Mouse (Mus musculus) retina, postnatal 1 day (tissue): Measurements from ENCODE around the gene Bid.

Experiments
- DNase-seq: peaks from one replicate; pipeline ENCODE4 v3.0.0-alpha.2; 2012

The Bid gene

DNA sequence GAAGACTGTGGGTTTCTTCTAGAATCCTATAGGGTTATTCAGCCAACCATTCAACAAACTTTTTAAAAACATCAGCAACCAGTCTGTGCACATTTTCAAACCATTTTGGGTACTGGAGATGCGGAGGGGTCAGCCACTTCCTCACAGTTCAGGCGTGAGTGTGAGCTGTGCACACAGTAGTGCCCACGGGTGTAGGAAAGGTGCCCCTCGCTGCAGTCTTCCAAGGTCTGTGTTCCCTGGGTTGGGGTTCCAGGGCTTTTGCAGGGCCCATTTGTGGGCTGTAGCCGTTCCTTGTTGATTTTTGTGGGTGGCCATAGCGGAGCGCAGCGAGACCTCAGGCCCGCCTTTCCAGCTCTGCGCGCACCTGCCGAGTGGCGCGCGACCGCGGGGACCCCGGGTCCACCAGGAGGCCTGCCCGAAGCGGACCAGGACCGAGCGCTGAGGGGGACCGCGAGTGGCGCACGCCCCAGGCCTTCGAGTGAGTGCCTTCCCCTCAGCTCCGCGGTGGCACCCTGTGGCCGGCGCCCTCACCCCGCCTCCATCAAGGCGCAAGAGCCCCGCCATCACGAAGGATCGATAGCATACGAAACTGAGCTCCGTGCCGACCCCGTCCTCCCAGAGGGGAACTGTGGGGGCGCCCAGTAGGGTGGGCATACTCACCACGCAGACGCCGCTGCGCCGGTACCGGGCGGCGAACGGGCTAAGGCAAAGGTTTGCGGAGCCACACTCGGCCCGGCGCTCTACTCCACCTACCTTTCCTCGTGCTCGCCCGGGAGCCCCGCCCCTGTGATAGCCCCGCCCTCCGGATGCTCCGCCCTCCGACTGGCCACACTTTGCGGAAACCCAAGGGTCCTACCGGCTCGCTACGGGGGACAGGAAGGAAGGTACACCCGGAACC is at the start of gene Bid:
Gene Bid, minus strand, starts transcription at position 780 of the 898 bp plus-strand sequence.
- peak; percentile 88 for DNase-seq

DNA sequence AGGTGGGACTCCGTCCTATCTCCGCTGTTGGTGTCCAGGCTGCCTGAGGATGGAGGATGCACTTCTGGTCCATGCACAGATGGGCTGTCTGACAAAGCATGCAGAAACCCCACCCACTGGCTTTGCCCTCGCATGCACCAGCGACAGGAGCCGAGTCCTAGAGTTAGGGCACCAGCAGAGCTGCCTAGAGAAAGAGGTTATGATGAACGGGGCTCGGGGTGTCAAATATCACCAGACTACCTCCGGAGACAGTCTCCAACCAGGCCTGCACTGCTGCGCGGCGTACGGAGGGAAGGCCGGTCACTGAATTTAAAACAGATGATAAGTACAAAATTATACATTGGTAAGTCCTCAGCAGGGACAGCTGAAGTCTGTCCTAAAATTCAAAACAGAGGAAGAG is 49.2 kb upstream of the Bid start:
- DNase-seq: no peak

DNA sequence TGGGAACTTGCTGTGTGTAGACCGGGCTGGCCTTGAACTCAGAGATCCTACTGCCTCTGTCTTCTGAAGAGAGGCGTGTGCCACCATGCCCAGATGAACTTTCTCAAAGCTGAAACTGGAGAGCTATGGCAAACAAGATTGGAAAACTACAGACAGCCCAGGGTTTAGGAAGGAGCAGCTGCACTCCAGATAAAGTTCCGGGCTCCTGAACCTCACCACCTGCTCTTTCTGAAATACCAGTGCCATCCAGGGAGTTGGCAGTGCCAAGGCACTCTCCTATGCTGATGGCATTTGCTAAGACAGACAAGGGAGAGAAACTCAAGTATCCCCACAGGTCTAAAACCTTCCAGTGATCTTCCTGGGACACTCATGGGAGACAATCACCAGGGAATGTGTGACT is 47.5 kb upstream of the Bid start:
- no peak for DNase-seq

DNA sequence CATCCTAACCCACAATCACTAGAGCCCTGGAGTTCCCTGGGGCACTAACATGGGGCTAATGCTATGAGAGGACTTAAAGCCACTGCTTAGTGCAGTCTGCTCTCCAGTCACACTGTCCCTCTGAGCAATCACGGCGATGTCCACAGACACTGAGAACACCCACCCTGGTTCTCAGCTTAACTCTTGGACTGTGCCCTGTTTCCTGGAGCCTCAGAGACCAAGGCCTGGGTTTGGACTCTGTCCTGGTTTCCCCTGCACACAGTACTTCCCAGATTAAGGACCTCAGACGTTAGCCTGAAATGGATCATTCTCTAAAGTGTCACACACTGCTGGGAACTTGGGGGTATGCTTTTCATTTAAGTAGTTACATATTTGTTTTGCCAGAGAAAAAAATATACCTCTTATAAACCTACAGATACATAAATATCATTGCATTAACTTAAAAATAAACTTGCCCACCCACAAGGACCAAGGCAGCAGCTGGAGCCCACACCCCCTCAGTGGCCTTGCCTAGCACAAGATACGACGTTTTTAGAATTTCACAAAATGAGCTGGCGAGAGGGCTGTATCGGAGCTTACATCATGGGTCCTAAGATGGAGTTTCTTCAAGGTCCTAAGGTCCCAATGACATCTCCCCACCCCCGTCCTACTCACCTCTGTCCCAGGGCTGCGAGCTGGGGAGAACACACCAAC is 43.8 kb upstream of the Bid start:
- no peak for DNase-seq

DNA sequence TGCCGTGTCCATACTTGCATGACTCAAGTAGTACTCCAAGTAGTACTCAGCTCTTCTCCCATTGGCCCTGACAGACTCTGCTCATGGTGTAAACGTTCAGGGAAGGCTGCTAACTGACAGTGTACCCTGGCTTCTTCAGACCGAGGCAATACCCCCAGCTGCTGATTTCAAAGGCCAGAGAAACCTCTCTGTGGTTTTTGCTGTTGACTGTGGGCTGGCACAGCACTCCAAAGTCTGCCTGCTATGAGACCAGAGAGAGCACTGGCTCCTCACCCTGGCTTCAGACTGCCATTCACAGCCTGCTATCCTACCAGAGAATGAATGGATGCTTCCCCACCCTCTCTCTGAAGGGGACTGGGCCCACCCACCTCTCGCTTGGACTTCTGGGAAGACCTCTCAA is 40.7 kb upstream of the Bid start:
- no peak for DNase-seq

DNA sequence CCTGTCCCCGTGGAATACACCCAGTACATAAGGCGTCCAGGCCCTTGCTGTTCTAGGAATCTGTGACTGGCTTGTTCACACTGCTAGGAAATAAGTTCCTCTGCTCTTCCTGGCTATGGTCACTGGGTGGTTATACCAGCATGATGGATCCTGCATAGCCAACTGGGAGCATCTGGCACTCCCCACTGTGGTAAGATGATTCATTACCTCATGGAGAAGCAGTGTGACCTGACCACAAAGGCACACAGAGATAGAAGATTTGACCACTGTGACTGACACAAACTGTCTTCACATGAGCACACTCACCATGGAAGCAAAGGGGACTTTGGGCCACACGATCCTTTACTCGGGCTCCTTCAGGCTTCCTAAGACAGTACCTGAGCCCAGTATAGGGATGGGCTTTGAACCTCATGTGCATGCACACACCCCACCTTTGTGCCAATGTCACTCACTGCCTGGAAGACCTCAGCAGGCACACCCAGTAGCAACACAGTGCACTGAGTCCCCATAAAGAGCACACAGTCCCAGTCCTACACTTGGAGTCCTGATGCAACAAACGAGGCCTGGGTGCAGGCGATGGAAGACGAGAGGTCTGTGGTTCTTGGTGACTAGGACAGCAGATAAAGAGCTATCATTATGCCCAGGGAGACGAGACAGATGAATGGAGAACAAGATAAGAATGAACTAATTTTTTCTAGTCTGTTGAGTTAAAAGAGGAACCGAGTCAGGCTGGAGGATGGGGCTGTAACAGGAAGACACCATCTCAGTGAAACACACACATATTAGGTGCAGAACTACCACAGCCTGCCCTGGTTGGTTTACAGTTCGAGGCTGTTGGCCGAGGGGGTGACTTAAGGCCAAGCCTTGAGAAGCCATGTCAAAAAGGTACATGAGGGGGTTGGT is 39.9 kb upstream of the Bid start:
- DNase-seq: no peak

DNA sequence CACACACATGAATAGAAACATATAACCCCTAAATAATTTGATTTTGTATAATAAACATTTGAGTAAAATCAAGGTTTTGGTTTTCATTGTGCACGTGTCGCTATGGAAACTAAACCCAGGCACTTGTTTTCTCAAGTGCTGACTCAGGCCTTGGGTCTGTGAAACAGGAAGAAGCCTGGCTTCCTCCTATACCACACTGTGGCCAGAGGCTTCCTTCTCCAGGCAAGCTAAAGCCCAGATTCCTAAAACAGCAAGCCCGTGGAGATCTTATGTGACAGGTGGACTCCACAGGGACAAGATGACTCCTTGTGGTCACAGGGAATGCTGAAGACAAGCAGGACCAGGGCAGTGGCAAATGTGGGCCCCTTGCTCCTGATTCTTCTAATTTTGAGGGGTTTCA is 38.6 kb upstream of the Bid start:
- DNase-seq: no peak

DNA sequence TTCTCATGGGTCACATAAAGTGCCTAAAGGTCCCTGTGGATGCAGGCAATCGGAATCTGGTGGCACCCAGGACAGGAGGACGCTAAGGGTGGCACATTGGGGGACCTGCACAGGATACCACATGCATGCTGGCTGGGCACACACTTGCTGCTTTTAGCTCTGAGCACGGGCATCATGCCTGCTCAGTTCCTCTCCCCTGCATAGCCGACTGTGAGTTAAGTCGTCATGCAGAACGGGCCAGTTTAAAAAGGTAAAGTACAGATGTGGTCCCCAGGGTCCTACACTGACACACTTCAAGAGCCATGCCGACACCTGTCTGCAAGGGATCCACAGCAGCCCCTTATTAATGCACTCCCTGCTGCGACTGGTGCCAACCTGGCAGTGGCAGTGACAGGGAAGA is 37.6 kb upstream of the Bid start:
- DNase-seq: no peak

DNA sequence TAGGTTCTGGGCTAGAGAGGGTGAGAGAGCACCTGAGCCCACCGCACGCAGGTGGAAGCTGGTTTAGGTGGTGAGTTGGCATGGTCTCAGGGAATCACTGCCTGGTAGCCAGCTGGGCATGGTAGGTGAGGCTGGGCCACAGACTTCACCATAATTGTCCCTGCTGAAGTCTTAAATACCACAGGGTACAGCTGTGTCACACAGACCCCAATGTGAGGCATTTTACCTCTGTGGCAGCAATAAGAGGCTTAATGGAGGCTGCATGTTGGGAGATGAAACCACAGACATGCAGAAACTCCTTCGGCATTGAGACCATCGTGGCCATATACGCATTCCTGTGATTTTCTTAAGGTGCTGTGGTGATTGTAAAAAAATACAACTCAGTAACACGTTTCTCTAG is 35.8 kb upstream of the Bid start:
- DNase-seq: no peak

DNA sequence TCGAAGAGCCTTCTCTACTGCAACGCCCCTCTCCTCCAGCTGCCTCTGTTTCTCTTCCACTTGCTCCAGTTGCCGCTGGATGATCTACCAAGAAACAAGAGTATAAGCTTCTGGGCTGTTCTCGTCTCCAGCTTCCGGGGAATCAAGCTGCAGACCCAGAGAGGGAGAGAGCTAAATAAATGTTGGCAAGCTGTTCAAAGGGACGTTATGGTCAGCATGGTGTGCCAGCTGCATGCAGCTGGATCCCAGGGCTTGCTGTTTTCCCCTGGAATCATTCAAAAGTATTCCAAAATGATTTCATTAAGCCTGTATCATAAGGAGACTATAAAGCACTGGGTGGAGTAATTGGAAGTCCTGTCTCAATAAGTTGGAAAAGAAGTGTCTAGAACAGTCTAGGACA is 34.7 kb upstream of the Bid start:
- DNase-seq: no peak

DNA sequence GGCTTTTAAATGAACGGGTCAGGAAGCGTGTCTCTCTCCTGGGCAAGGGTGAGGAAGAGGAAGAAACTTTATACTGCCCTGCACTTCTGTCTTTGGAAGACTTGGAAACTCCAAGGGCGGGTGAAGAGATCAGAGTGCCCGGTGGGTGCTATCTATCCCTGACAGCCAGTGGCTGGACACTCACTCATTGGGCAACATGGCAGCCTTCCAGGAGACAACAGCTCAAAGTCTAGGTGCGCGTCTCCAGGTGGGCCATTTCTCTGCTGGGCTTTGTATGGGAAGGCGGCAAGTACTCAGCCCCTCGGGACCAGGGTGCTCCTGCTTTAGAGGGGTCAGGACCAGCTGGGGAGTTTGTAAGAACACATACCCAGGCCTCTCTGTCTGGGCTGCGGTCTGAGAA is 28.9 kb upstream of the Bid start:
- no peak for DNase-seq

DNA sequence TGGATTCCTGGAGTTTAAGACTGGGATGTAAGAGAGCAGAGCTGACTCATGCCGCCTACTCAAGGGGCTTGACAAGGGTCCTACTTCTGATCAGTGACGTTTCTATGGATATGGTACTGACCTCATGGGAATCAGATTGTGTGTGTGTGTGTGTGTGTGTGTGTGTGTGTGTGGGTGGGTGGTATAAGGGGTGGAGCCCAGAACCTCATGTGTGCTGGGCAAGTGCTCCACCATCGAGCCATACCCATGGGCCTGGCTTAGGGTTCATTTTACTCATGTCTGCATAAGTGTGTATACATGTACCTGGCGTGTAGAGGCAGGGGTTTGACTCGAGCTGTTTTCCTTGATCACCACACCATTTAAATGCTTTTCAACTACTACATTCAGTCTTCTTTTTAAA is 27.3 kb upstream of the Bid start:
- DNase-seq: no peak

DNA sequence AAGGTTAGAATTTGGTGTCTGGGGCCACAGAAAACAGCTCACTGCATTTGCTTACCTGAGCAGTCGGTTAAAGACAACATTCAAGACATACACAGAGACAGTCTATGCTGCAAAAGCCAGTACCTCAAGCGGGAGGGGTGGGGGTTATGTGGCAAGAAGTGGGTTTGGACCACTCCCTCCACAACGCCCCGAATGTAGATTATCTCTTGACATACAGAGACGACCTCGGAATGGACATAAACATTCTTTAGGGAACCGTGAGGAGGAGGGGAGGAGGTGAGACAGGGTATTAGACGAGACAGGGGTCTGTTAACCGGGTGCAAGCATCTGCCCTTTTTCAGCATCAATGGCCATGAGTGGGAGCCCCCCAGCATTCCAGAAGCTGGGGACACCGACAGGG is 26.9 kb upstream of the Bid start:
- DNase-seq: no peak

DNA sequence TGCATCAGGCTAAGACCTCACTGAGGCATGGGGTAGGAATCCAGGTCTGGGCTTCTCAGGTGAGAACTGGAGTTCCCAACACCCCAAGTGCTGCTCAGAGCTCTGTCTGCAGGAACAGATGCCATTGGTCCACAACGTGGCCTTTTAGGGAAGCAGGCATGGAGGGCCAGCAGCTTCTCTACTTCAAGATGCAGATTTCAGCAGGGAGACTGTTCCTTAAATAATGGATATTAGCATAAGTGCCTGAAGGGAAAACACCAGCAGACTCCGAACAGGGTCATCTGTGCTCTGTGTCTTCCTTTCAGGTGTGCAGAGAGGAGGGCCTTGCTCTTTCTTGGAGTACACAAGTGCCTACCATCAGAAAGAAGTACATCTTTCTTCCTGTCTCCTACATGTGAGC is 26.4 kb upstream of the Bid start:
- no peak for DNase-seq

DNA sequence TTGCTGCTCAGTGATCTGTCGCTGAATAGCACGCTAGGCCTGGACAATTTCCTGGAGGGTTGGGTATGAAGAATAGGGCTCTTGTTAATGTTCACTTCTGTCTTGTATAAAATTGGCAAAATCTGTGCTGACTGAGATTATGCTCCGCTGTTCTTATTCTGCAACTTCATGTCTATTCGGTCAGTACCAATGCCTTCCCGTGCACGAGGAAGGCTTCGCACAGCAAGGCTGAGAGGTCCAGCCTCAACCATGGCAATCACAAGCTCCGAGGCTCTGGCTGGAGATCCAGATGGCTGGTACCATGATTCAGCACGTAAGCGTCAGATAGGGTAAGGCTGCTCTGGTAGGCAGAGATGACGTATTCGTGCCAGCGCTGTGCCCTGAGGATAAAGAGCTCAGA is 24.9 kb upstream of the Bid start:
- DNase-seq: no peak

DNA sequence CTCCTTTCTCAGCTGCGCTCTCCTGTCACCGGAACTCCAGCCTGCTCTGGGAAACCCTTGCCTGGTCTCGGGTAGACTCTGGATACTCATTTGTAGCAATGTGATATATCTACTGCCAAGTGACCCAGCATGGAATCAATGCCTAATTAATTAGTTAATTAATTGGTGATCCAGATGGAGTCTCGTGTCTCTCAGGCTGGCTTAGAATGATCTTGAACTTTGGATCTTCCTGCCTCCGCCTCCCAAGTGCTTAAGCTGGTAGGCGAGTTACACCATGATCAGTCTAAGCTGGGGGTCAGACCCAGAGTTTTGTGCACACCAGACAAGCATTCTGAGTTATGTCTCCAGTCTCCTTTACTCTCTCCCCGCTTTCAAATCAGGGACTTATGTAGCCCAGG is 24.4 kb upstream of the Bid start:
- no peak for DNase-seq

DNA sequence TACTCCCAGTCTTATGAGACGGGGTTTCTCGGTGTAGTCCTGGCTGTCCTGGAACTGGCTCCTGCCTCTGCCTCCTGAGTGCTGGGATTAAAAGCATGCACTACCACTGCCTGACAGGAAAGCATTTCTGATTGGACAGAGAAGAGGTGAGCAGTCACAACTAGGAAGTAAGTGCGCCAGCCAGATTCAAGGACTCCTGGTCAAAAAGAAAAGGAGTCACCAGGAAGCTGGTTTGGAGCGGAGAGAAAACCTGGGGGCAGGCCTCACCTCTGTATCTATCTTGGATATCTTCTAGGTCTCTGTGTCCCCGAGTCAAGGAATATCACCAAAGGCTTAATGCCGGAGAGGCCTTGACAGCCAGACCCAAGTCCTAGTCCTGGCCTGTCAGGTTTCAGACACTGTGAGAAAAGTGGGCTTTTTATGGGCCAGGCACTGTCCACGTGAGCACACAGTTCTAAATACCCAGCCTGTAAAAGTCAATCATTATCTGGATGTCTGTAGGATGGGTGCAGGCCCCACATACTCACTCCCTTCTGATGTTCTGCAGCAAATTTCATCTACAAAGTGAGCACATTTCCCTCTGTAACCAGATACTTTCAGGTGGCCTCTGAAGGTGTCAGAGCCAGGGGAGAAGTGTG is 23.9 kb upstream of the Bid start:
- no peak for DNase-seq

DNA sequence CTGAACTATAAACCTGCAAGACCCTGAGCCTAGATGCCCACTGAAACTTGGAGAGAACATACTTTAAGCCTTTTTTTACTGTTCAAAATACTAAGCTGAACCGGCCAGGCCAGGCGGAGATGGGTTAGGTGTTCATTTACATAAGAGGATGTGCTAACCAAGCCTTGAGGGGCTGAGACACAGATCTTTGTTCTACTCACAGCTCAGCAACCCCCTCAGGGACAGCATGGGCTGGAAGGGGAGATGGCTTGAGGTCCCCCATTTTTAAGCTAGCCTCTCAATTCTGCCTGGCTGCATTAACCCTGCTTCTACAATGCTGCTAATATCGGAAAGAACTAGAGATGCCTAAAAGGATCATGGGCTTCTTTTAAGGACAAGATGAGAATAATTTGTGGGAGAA is 23.1 kb upstream of the Bid start:
- DNase-seq: no peak

DNA sequence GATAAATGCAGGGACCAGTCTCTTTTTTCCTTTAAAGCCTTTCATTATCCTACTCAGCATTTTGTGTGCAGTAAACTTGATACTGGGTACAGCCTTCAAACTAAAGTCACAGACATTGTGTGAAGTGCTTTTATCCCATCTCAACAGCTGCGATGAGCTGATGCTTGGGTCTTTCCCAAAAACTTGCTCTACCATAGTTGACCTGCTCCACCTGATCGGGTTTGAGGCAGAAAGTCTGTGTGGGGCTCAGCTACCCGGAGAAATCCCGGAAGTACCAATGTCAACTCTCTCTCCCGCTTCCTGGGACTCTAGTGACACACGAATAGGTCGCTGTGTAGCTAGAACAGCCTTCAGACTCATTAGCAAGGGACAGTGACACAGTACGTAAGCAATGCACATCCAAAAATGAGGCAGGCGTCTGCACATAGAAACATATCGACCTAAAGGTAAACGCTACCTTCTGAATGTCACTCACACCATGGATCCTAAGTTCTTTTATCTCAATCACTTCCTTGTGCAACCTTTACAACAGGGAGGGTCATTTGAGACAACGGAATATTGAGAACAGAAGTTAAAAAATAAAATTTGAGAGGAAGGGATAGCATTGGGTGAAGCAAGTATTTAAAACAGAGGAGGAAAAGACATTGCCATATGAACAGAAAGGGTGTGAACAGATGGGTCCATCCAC is 22.3 kb upstream of the Bid start:
- DNase-seq: no peak

DNA sequence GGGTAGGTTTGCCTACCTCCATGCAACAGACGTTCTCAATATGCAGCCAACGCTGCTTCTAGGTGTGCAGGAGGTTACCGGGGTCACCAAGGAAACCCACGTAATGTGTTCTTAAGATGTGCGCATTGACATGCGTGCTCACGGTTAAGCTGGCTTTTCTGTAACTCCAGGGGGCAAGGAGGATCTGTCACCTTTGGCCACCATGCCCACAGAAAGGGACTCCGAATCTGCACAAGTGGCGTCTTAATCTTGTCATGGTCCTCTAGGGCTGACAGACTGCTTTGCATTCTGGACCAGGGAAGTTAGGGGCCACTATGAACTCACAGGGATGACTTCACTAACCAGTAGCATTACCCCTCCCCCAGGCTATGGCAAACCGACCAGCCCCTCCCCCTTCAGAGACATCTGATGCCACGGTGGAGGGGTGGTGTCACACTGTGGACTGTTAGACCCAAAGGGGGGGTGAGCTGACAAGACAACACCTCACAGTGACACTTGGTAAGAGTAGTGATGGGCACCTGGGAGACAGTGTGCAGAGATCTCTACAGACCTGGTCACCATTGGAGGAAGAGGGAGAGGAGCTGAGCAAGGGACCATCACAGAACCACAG is 21.5 kb upstream of the Bid start:
- DNase-seq: no peak

DNA sequence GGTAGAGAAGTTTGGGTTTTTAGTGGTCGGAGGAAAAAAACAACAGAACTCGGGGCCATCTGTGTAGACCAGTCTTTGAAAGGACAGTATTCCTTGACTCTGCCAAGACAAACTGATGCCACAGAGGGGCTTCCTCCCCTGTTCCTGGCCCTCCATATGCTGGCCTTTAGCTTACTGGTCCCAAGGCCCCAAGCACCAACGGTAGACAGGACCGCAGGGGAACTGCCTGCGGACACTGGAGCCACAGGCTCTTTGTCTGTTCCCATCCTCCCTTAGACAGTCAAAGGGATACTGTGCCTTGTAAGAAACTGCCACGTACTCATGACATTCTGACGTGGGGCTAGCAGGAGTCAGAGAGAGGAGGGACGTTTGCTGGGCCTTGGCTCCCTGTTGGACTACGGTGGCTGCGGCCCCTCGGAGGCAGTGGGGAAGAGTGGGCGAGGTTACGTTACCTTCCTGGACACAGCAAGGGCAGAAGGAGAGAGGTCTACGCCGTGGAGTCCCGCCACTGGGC is 20.5 kb upstream of the Bid start:
- DNase-seq: no peak

DNA sequence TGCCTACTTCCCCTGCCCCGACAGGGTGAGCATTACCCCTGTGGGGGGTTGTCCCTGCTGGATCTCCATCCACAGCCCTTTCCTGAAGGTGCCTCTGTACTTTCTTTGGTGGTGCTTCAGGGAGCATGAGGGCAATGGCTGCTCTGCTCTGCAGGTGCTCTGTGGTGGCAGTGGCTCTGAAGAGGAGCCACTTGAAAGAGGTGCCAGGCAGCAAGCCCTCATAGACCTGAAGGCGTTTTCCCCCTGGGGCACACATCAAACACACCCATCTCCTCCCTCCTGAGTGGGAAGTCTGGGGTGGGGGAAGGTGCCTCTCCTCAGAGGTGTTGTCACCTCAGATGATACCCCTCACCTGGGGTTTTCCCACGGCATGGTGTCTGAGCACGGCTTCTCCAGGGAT is 17.5 kb upstream of the Bid start:
- DNase-seq: no peak
